Mouse (Mus musculus): ENCODE measurements around the gene Chrnb4. TPM values are rescaled to one million over a fixed set of nuclear protein-coding genes. Genes with fewer than 3 reads are reported as not detected.

Gene Chrnb4
- polyA plus RNA-seq, 1 experiment from 2014 or later = 5.3 TPM

GRCm38 (mm10) chr9:55058067-55058466, 9.5 kb upstream of the Chrnb4 start:
- no peak overlapping the region for H3K27ac ChIP-seq (ENCODE audit: low read length)
- 86% methylated on average over 4 of the region's 4 CpGs for WGBS
- ATAC-seq = no peak
- no peaks in the 10 kb centered on the region for H3K27me3 ChIP-seq (replicated peaks; ENCODE audit: control insufficient read depth, insufficient read depth, low read length)
- no peaks in the 10 kb centered on the region for H3K36me3 ChIP-seq (ENCODE audit: control insufficient read depth, insufficient read depth, low read length)
- no peak overlapping the region for H3K4me2 ChIP-seq (ENCODE audit: low read depth, low read length)
- H3K4me3 ChIP-seq (ENCODE audit: low read length) = no peak overlapping the region
- no peaks in the 10 kb centered on the region for H3K4me1 ChIP-seq (ENCODE audit: control insufficient read depth, insufficient read depth, low read length)
- no peak overlapping the region for H3K9ac ChIP-seq (ENCODE audit: low read depth, low read length)
- no peaks in the 10 kb centered on the region for H3K9me3 ChIP-seq (ENCODE audit: control insufficient read depth, low read length)

- Histone ChIP-seq H3K27ac (ENCODE audit: low read length) (no peak overlapping the region), H3K4me3 (ENCODE audit: low read length) (no peak overlapping the region), H3K36me3 (ENCODE audit: control insufficient read depth, insufficient read depth, low read length) (no peaks in the 10 kb centered on the region), H3K4me2 (ENCODE audit: low read depth, low read length) (no peak overlapping the region), H3K9ac (ENCODE audit: low read depth, low read length) (no peak overlapping the region), H3K4me1 (ENCODE audit: control insufficient read depth, insufficient read depth, low read length) (no peaks in the 10 kb centered on the region), H3K9me3 (ENCODE audit: control insufficient read depth, low read length) (no peaks in the 10 kb centered on the region), H3K27me3 (replicated peaks; ENCODE audit: control insufficient read depth, insufficient read depth, low read length) (no peaks in the 10 kb centered on the region)
- no peak for ATAC-seq
- 70% methylated on average over 2 of the region's 2 CpGs for WGBS
Observed at GRCm38 (mm10) chr9:55055386-55055930, 6.9 kb upstream of the Chrnb4 start.

GRCm38 (mm10) chr9:55046764-55047163, 1.8 kb downstream of the Chrnb4 start:
- H3K9me3 ChIP-seq (ENCODE audit: control insufficient read depth, low read length) = no peaks in the 10 kb centered on the region
- no peak for ATAC-seq
- no peak overlapping the region for H3K4me3 ChIP-seq (ENCODE audit: low read length)
- no peak overlapping the region for H3K4me2 ChIP-seq (ENCODE audit: low read depth, low read length)
- peaks cover 5% of the 10 kb centered on the region; the same call in 1 of the 2 replicates for H3K4me1 ChIP-seq (ENCODE audit: control insufficient read depth, insufficient read depth, low read length)
- no peaks in the 10 kb centered on the region for H3K36me3 ChIP-seq (ENCODE audit: control insufficient read depth, insufficient read depth, low read length)
- H3K9ac ChIP-seq (ENCODE audit: low read depth, low read length) = no peak overlapping the region
- H3K27ac ChIP-seq (ENCODE audit: low read length) = no peak overlapping the region
- 0% methylated on average over 3 of the region's 3 CpGs for WGBS
- 0 out of 2 replicates have a peak, but pooled peaks cover 4% of the 10 kb centered on the region for H3K27me3 ChIP-seq (replicated peaks; ENCODE audit: control insufficient read depth, insufficient read depth, low read length)

- ATAC-seq = no peak
- WGBS = 52% methylated on average over 2 of the region's 2 CpGs
- H3K36me3 ChIP-seq (ENCODE audit: control insufficient read depth, insufficient read depth, low read length) = no peaks in the 10 kb centered on the region
- no peak overlapping the region for H3K4me3 ChIP-seq (ENCODE audit: low read length)
- H3K4me1 ChIP-seq (ENCODE audit: control insufficient read depth, insufficient read depth, low read length) = peaks cover 5% of the 10 kb centered on the region; the same call in 1 of the 2 replicates
- H3K9ac ChIP-seq (ENCODE audit: low read depth, low read length) = no peak overlapping the region
- no peaks in the 10 kb centered on the region for H3K9me3 ChIP-seq (ENCODE audit: control insufficient read depth, low read length)
- H3K27ac ChIP-seq (ENCODE audit: low read length) = no peak overlapping the region
- H3K27me3 ChIP-seq (replicated peaks; ENCODE audit: control insufficient read depth, insufficient read depth, low read length) = 0 out of 2 replicates have a peak, but pooled peaks cover 4% of the 10 kb centered on the region
- H3K4me2 ChIP-seq (ENCODE audit: low read depth, low read length) = no peak overlapping the region
Observed at GRCm38 (mm10) chr9:55045001-55045400, 3.6 kb downstream of the Chrnb4 start.

- ATAC-seq = 0 out of 2 replicates have a peak, but pooled peaks have one; percentile 24
- H3K4me1 ChIP-seq (ENCODE audit: control insufficient read depth, insufficient read depth, low read length) = peaks cover 3% of the 10 kb centered on the region; the same call in 1 of the 2 replicates
- no peak overlapping the region for H3K4me3 ChIP-seq (ENCODE audit: low read length)
- no peak overlapping the region for H3K27ac ChIP-seq (ENCODE audit: low read length)
- H3K27me3 ChIP-seq (replicated peaks; ENCODE audit: control insufficient read depth, insufficient read depth, low read length) = 0 out of 2 replicates have a peak, but pooled peaks cover 4% of the 10 kb centered on the region
- H3K9ac ChIP-seq (ENCODE audit: low read depth, low read length) = no peak overlapping the region
- no peak overlapping the region for H3K4me2 ChIP-seq (ENCODE audit: low read depth, low read length)
- no peaks in the 10 kb centered on the region for H3K9me3 ChIP-seq (ENCODE audit: control insufficient read depth, low read length)
- WGBS = 17% methylated on average over 8 of the region's 8 CpGs
- H3K36me3 ChIP-seq (ENCODE audit: control insufficient read depth, insufficient read depth, low read length) = no peaks in the 10 kb centered on the region
Observed at GRCm38 (mm10) chr9:55043688-55044087, 4.9 kb downstream of the Chrnb4 start.

GRCm38 (mm10) chr9:55041389-55041788, 7.2 kb downstream of the Chrnb4 start:
- no peaks in the 10 kb centered on the region for H3K36me3 ChIP-seq (ENCODE audit: control insufficient read depth, insufficient read depth, low read length)
- H3K4me1 ChIP-seq (ENCODE audit: control insufficient read depth, insufficient read depth, low read length) = no peaks in the 10 kb centered on the region
- WGBS = 76% methylated on average over 2 of the region's 2 CpGs
- H3K4me2 ChIP-seq (ENCODE audit: low read depth, low read length) = no peak overlapping the region
- H3K9me3 ChIP-seq (ENCODE audit: control insufficient read depth, low read length) = no peaks in the 10 kb centered on the region
- no peak overlapping the region for H3K4me3 ChIP-seq (ENCODE audit: low read length)
- ATAC-seq = no peak
- H3K27ac ChIP-seq (ENCODE audit: low read length) = no peak overlapping the region
- no peak overlapping the region for H3K9ac ChIP-seq (ENCODE audit: low read depth, low read length)
- H3K27me3 ChIP-seq (replicated peaks; ENCODE audit: control insufficient read depth, insufficient read depth, low read length) = no peaks in the 10 kb centered on the region

GRCm38 (mm10) chr9:55039983-55040382, 8.6 kb downstream of the Chrnb4 start:
- WGBS = 65% methylated on average over 5 of the region's 5 CpGs
- Histone ChIP-seq H3K27ac (ENCODE audit: low read length) (no peak overlapping the region), H3K36me3 (ENCODE audit: control insufficient read depth, insufficient read depth, low read length) (no peaks in the 10 kb centered on the region), H3K4me3 (ENCODE audit: low read length) (no peak overlapping the region), H3K27me3 (replicated peaks; ENCODE audit: control insufficient read depth, insufficient read depth, low read length) (no peaks in the 10 kb centered on the region), H3K9me3 (ENCODE audit: control insufficient read depth, low read length) (no peaks in the 10 kb centered on the region), H3K4me2 (ENCODE audit: low read depth, low read length) (no peak overlapping the region), H3K4me1 (ENCODE audit: control insufficient read depth, insufficient read depth, low read length) (no peaks in the 10 kb centered on the region), H3K9ac (ENCODE audit: low read depth, low read length) (no peak overlapping the region)
- ATAC-seq = no peak

- Histone ChIP-seq H3K27me3 (replicated peaks; ENCODE audit: control insufficient read depth, insufficient read depth, low read length) (no peaks in the 10 kb centered on the region), H3K4me3 (ENCODE audit: low read length) (no peak overlapping the region), H3K36me3 (ENCODE audit: control insufficient read depth, insufficient read depth, low read length) (no peaks in the 10 kb centered on the region), H3K27ac (ENCODE audit: low read length) (no peak overlapping the region), H3K4me2 (ENCODE audit: low read depth, low read length) (no peak overlapping the region), H3K9ac (ENCODE audit: low read depth, low read length) (no peak overlapping the region), H3K9me3 (ENCODE audit: control insufficient read depth, low read length) (no peaks in the 10 kb centered on the region), H3K4me1 (ENCODE audit: control insufficient read depth, insufficient read depth, low read length) (no peaks in the 10 kb centered on the region)
- no peak for ATAC-seq
- WGBS = 78% methylated on average over 8 of the region's 8 CpGs
Observed at GRCm38 (mm10) chr9:55038948-55039347, 9.6 kb downstream of the Chrnb4 start.

GRCm38 (mm10) chr9:55031435-55032167, 17.0 kb downstream of the Chrnb4 start:
- Histone ChIP-seq H3K9me3 (ENCODE audit: control insufficient read depth, low read length) (no peaks in the 10 kb centered on the region), H3K27me3 (replicated peaks; ENCODE audit: control insufficient read depth, insufficient read depth, low read length) (peaks cover 6% of the 10 kb centered on the region), H3K9ac (ENCODE audit: low read depth, low read length) (no peak overlapping the region), H3K4me2 (ENCODE audit: low read depth, low read length) (no peak overlapping the region), H3K4me3 (ENCODE audit: low read length) (no peak overlapping the region), H3K4me1 (ENCODE audit: control insufficient read depth, insufficient read depth, low read length) (no peaks in the 10 kb centered on the region), H3K27ac (ENCODE audit: low read length) (no peak overlapping the region), H3K36me3 (ENCODE audit: control insufficient read depth, insufficient read depth, low read length) (no peaks in the 10 kb centered on the region)
- WGBS = 55% methylated on average over 6 of the region's 6 CpGs
- no peak for ATAC-seq

All from intestine, embryonic 16.5 days (tissue).